Mouse (Mus musculus) forebrain, postnatal 0 days (tissue): Measurements from ENCODE around the gene Scand1. TPM values are rescaled to one million over a fixed set of nuclear protein-coding genes. Genes with fewer than 3 reads are reported as not detected.

Source experiments
- ATAC-seq: fragments of 200-750 bp; cut with Nextera tagmentation; 2 replicates; pipeline ENCODE4 v1.8.0; 2017; ENCODE audit warnings: mild to moderate bottlenecking, moderate library complexity
- DNase-seq: peaks from one replicate; pipeline ENCODE4 v3.0.0-alpha.2; 2015
- H3K27ac ChIP-seq: fragments of 300-500 bp; sonication (generic); 2 replicates; pipeline ENCODE4 v1.5.1; 2014; ENCODE audit warnings: low read depth, mild to moderate bottlenecking, antibody characterized with exemption, low read length, moderate library complexity, mixed read lengths
- H3K27me3 ChIP-seq: fragments of 300-500 bp; sonication (generic); 2 replicates; pipeline ENCODE4 v1.6.1; 2014; ENCODE audit warnings: mild to moderate bottlenecking, low read length, mixed read lengths; ENCODE audit not compliant: insufficient read depth
- H3K36me3 ChIP-seq: fragments of 300-500 bp; sonication (generic); 2 replicates; pipeline ENCODE4 v1.6.1; 2014; ENCODE audit warnings: mild to moderate bottlenecking, moderate library complexity; ENCODE audit not compliant: insufficient read depth
- H3K4me1 ChIP-seq: fragments of 300-500 bp; sonication (generic); 2 replicates; pipeline ENCODE4 v1.6.1; 2014; ENCODE audit warnings: antibody characterized with exemption; ENCODE audit not compliant: insufficient read depth
- H3K4me2 ChIP-seq: fragments of 300-500 bp; sonication (generic); 2 replicates; pipeline ENCODE4 v1.6.1; 2014; ENCODE audit warnings: low read depth, mild to moderate bottlenecking, moderate library complexity
- H3K4me3 ChIP-seq: fragments of 300-500 bp; sonication (generic); 2 replicates; pipeline ENCODE4 v1.5.1; 2014; ENCODE audit warnings: low read depth, low read length, mixed read lengths
- H3K9ac ChIP-seq: fragments of 300-500 bp; sonication (generic); 2 replicates; pipeline ENCODE4 v1.6.1; 2014; ENCODE audit warnings: mild to moderate bottlenecking
- H3K9me3 ChIP-seq: fragments of 300-500 bp; sonication (generic); 2 replicates; pipeline ENCODE4 v1.6.1; 2016; ENCODE audit warnings: low read length
- CTCF ChIP-seq: sonication (generic); IDR thresholded peaks from 2 replicates; pipeline ENCODE4 v1.5.1; 2016; ENCODE audit warnings: antibody characterized with exemption, control low read depth, low read depth
- WGBS: fragments of 180-500 bp; shearing (Covaris S2); extraction: QIAGEN DNeasy Blood & Tissue Kit; methylation state at CpG from one replicate; pipeline ENCODE4 v1.1.7; 2014; 5-methylcytosine and 5-hydroxymethylcytosine counted together
- microRNA-seq, 2 experiments: library from miRNA; unstranded; fragments of <30 nt; microRNA quantifications; one replicate each; pipeline ENCODE4; 2016
- polyA plus RNA-seq: library from polyadenylated mRNA; unstranded; fragments of >200 nt; fragmentation: Nextera tagmentation; extraction: Ambion mirVana; gene quantifications from 2 replicates; pipeline ENCODE4 v1.2.1, GENCODE M21; 2015
- total RNA-seq: library from RNA; depleted of rRNA; stranded (reverse); fragments of >200 nt; gene quantifications from 2 replicates; pipeline ENCODE4 v1.2.3, GENCODE M21; 2014; rRNA removed

Scand1 gene
- total and polyA plus RNA-seq, 2 experiments from 2014 or later, result 134 to 204 TPM

- DNase-seq (peak; percentile 85), ATAC-seq (peak; percentile 87)
- H3K4me2 ChIP-seq, result no peak overlapping the region
- H3K4me1 ChIP-seq, result no peaks in the 10 kb centered on the region
- H3K9me3 ChIP-seq, result no peaks in the 10 kb centered on the region
- H3K36me3 ChIP-seq, result peaks cover 9% of the 10 kb centered on the region
- H3K4me3 ChIP-seq, result no peak overlapping the region
- peak; percentile 92 for TF ChIP-seq CTCF
- H3K9ac ChIP-seq, result no peak overlapping the region
- no peaks in the 10 kb centered on the region for H3K27me3 ChIP-seq
- H3K27ac ChIP-seq, result no peak overlapping the region
- WGBS, result 71% methylated on average over 4 of the region's 4 CpGs
Observed at GRCm38 (mm10) chr2:156278226-156279017, 34.1 kb downstream of the Scand1 start.

GRCm38 (mm10) chr2:156272553-156272952 is 40.0 kb downstream of the Scand1 start:
- Histone ChIP-seq H3K4me2 (no peak overlapping the region), H3K4me1 (no peaks in the 10 kb centered on the region), H3K9me3 (no peaks in the 10 kb centered on the region), H3K27ac (no peak overlapping the region), H3K4me3 (no peak overlapping the region), H3K27me3 (no peaks in the 10 kb centered on the region), H3K9ac (no peak overlapping the region), H3K36me3 (peaks cover 15% of the 10 kb centered on the region)
- DNase-seq (no peak), ATAC-seq (no peak)
- WGBS, result 95% methylated on average over 6 of the region's 6 CpGs
- TF ChIP-seq CTCF, result no peak

GRCm38 (mm10) chr2:156267636-156268035 is 44.9 kb downstream of the Scand1 start:
- H3K4me1 ChIP-seq, result no peaks in the 10 kb centered on the region
- H3K9me3 ChIP-seq, result no peaks in the 10 kb centered on the region
- no peak overlapping the region for H3K9ac ChIP-seq
- TF ChIP-seq CTCF, result no peak
- 95% methylated on average over 9 of the region's 9 CpGs for WGBS
- H3K27me3 ChIP-seq, result no peaks in the 10 kb centered on the region
- ATAC-seq (no peak), DNase-seq (no peak)
- H3K36me3 ChIP-seq, result no peaks in the 10 kb centered on the region
- no peak overlapping the region for H3K4me3 ChIP-seq
- H3K27ac ChIP-seq, result no peak overlapping the region
- no peak overlapping the region for H3K4me2 ChIP-seq

DNA sequence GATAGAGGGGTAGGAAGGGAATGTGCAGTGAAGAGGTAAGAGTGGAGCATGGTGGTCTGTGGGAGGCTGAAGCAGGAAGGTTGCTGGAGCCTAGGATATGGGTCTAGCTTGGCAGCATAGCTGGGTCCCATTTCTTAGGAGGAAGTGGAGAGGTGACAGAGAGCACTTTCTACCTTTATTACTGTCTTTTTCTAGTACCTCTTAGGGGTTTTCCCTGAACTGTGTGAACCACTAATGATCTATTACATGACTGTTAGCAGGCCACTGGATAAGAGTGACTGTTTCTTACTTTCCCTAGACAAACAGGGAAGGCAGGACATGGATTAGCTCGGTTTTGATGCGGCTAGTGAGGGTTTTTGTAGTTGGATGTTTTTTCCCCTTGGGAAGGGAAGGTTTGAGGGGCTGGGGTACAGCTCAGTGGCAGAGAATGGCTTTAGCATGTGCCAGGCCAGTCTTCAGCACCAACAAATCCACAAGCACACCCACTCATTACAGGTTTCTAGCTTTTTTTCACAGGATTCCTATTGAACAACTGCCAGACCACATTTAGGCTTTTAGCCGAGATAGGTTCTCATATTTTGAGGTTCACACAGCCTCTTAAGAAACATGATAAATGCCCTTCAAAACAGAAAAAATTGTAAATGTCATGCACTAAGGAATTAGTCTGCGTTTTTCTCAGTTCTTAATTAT is 49.2 kb downstream of the Scand1 start:
- no peak overlapping the region for H3K4me3 ChIP-seq
- no peaks in the 10 kb centered on the region for H3K27me3 ChIP-seq
- ATAC-seq, result no peak
- H3K36me3 ChIP-seq, result peaks cover 18% of the 10 kb centered on the region
- H3K27ac ChIP-seq, result no peak overlapping the region
- H3K9me3 ChIP-seq, result no peaks in the 10 kb centered on the region
- DNase-seq, result no peak
- no peak for TF ChIP-seq CTCF
- no peak overlapping the region for H3K4me2 ChIP-seq
- H3K4me1 ChIP-seq, result no peaks in the 10 kb centered on the region
- WGBS, result 74% methylated on average over 4 of the region's 4 CpGs
- no peak overlapping the region for H3K9ac ChIP-seq

Small RNAs within 50 kb of the gene (microRNA-seq; reads per million reads assigned to microRNA genes)
- 0 reads per million in 2 experiments for gene Gm22759

Other genes with a start within 250 kb of the Scand1 start
- 7.1 and 7.2 TPM in 2 replicates for gene Spag4, start 247.5 kb downstream of the Scand1 start, total RNA-seq
- gene Spag4, start 247.5 kb downstream of the Scand1 start, polyA plus RNA-seq, result 5.0 and 5.5 TPM in 2 replicates
- 29.5 and 30.4 TPM in 2 replicates for gene Cpne1, start 200.7 kb downstream of the Scand1 start, total RNA-seq
- 5.1 and 13.2 TPM in 2 replicates for gene Cpne1, start 200.7 kb downstream of the Scand1 start, polyA plus RNA-seq
- 28.6 and 31.6 TPM in 2 replicates for gene Rbm12, start 200.7 kb downstream of the Scand1 start, total RNA-seq
- 17.7 and 19.4 TPM in 2 replicates for gene Rbm12, start 200.7 kb downstream of the Scand1 start, polyA plus RNA-seq
- 14.4 and 20.5 TPM in 2 replicates for gene Gm28036, start 185.6 kb downstream of the Scand1 start, total RNA-seq
- gene Gm28036, start 185.6 kb downstream of the Scand1 start, polyA plus RNA-seq, result 8.6 and 13.0 TPM in 2 replicates
- 91.3 and 132 TPM in 2 replicates for gene Romo1, start 168.7 kb downstream of the Scand1 start, total RNA-seq
- 529 and 662 TPM in 2 replicates for gene Romo1, start 168.7 kb downstream of the Scand1 start, polyA plus RNA-seq
- gene Nfs1, start 168.5 kb downstream of the Scand1 start, total RNA-seq, result 41.9 and 42.7 TPM in 2 replicates
- 41.2 and 48.6 TPM in 2 replicates for gene Nfs1, start 168.5 kb downstream of the Scand1 start, polyA plus RNA-seq
- gene Rbm39, start 132.5 kb downstream of the Scand1 start, total RNA-seq, result 332 and 415 TPM in 2 replicates
- 412 and 413 TPM in 2 replicates for gene Rbm39, start 132.5 kb downstream of the Scand1 start, polyA plus RNA-seq
- gene Phf20, start 116.2 kb downstream of the Scand1 start, total RNA-seq, result 45.9 and 57.1 TPM in 2 replicates
- 111 and 148 TPM in 2 replicates for gene Phf20, start 116.2 kb downstream of the Scand1 start, polyA plus RNA-seq
- gene Cnbd2, start 405 bp downstream of the Scand1 start, total RNA-seq, result 3.9 and 7.0 TPM in 2 replicates
- gene Cnbd2, start 405 bp downstream of the Scand1 start, polyA plus RNA-seq, result 9.1 and 10.0 TPM in 2 replicates
- 169 and 211 TPM in 2 replicates for gene Epb41l1, start 108.2 kb upstream of the Scand1 start, total RNA-seq
- 7.0 and 10.0 TPM in 2 replicates for gene Epb41l1, start 108.2 kb upstream of the Scand1 start, polyA plus RNA-seq
- 46.7 and 50.1 TPM in 2 replicates for gene Aar2, start 234.9 kb upstream of the Scand1 start, total RNA-seq
- 37.1 and 43.7 TPM in 2 replicates for gene Aar2, start 234.9 kb upstream of the Scand1 start, polyA plus RNA-seq